Mouse (Mus musculus): ENCODE data around the gene Mbnl2. TPM values are rescaled to one million over a fixed set of nuclear protein-coding genes. Genes with fewer than 3 reads are reported as not detected.
A peak's percentile ranks its signal among the peaks of the same experiment; 100 is the strongest.

Gene Mbnl2
- polyA plus RNA-seq, 1 experiment, result 18.9 TPM

GRCm38 (mm10) chr14:120404364-120404763 lies 128.9 kb downstream of the Mbnl2 start:
- Histone ChIP-seq H3K4me1 (ENCODE audit: control insufficient read depth, insufficient read depth, insufficient read length) (peaks cover 21% of the 10 kb centered on the region), H3K27me3 (ENCODE audit: control insufficient read depth, insufficient read depth, low read length) (no peaks in the 10 kb centered on the region), H3K27ac (ENCODE audit: insufficient read depth, low read length) (no peak overlapping the region), H3K4me3 (ENCODE audit: extremely low read depth, insufficient read depth, insufficient read length) (no peak overlapping the region), H3K36me3 (ENCODE audit: control insufficient read depth, insufficient read depth, low read length) (peaks cover 8% of the 10 kb centered on the region)
- no peak for DNase-seq (ENCODE audit: low read depth in 1 of 2, low spot score in 2 of 2)
- no peak for TF ChIP-seq CTCF (IDR thresholded peaks at IDR 0.05; ENCODE audit: extremely low read depth, insufficient read depth, insufficient read length, insufficient replicate concordance)
- TF ChIP-seq POLR2A (IDR thresholded peaks at IDR 0.05; ENCODE audit: low read depth, low read length), result no peak
- 92% methylated on average over 7 of the region's 7 CpGs for WGBS

- H3K4me1 ChIP-seq (ENCODE audit: control insufficient read depth, insufficient read depth, insufficient read length), result peaks cover 21% of the 10 kb centered on the region
- DNase-seq (ENCODE audit: low read depth in 1 of 2, low spot score in 2 of 2), result peak in 1 of 2 experiments; percentile 29
- H3K4me3 ChIP-seq (ENCODE audit: extremely low read depth, insufficient read depth, insufficient read length), result no peak overlapping the region
- TF ChIP-seq CTCF (IDR thresholded peaks at IDR 0.05; ENCODE audit: extremely low read depth, insufficient read depth, insufficient read length, insufficient replicate concordance), result no peak
- TF ChIP-seq POLR2A (IDR thresholded peaks at IDR 0.05; ENCODE audit: low read depth, low read length), result no peak
- H3K27ac ChIP-seq (ENCODE audit: insufficient read depth, low read length), result peak overlapping the region; percentile 26
- H3K36me3 ChIP-seq (ENCODE audit: control insufficient read depth, insufficient read depth, low read length), result peaks cover 5% of the 10 kb centered on the region; the same call in 1 of the 2 replicates
- 27% methylated on average over 17 of the region's 17 CpGs for WGBS
- H3K27me3 ChIP-seq (ENCODE audit: control insufficient read depth, insufficient read depth, low read length), result no peaks in the 10 kb centered on the region
These were observed 129.5 kb downstream of the Mbnl2 start for GRCm38 (mm10) chr14:120404811-120405582.

GRCm38 (mm10) chr14:120405597-120405996 lies 130.1 kb downstream of the Mbnl2 start:
- H3K4me1 ChIP-seq (ENCODE audit: control insufficient read depth, insufficient read depth, insufficient read length), result peaks cover 21% of the 10 kb centered on the region
- no peak for DNase-seq (ENCODE audit: low read depth in 1 of 2, low spot score in 2 of 2)

GRCm38 (mm10) chr14:120406271-120406670 lies 130.8 kb downstream of the Mbnl2 start:
- no peak for DNase-seq (ENCODE audit: low read depth in 1 of 2, low spot score in 2 of 2)
- H3K27ac ChIP-seq (ENCODE audit: insufficient read depth, low read length), result no peak overlapping the region
- H3K4me1 ChIP-seq (ENCODE audit: control insufficient read depth, insufficient read depth, insufficient read length), result peaks cover 21% of the 10 kb centered on the region
- 86% methylated on average over 6 of the region's 6 CpGs for WGBS
- H3K4me3 ChIP-seq (ENCODE audit: extremely low read depth, insufficient read depth, insufficient read length), result no peak overlapping the region
- no peaks in the 10 kb centered on the region for H3K27me3 ChIP-seq (ENCODE audit: control insufficient read depth, insufficient read depth, low read length)
- TF ChIP-seq CTCF (IDR thresholded peaks at IDR 0.05; ENCODE audit: extremely low read depth, insufficient read depth, insufficient read length, insufficient replicate concordance), result no peak
- TF ChIP-seq POLR2A (IDR thresholded peaks at IDR 0.05; ENCODE audit: low read depth, low read length), result no peak
- peaks cover 2% of the 10 kb centered on the region; the same call in 1 of the 2 replicates for H3K36me3 ChIP-seq (ENCODE audit: control insufficient read depth, insufficient read depth, low read length)

More at GRCm38 (mm10) chr14:120405597-120405996, 130.1 kb downstream of the Mbnl2 start:
- TF ChIP-seq POLR2A (IDR thresholded peaks at IDR 0.05; ENCODE audit: low read depth, low read length), result no peak
- no peak for TF ChIP-seq CTCF (IDR thresholded peaks at IDR 0.05; ENCODE audit: extremely low read depth, insufficient read depth, insufficient read length, insufficient replicate concordance)
- Histone ChIP-seq H3K36me3 (ENCODE audit: control insufficient read depth, insufficient read depth, low read length) (peaks cover 5% of the 10 kb centered on the region; the same call in 1 of the 2 replicates), H3K27me3 (ENCODE audit: control insufficient read depth, insufficient read depth, low read length) (no peaks in the 10 kb centered on the region), H3K27ac (ENCODE audit: insufficient read depth, low read length) (no peak overlapping the region), H3K4me3 (ENCODE audit: extremely low read depth, insufficient read depth, insufficient read length) (no peak overlapping the region)
- 86% methylated on average over 3 of the region's 3 CpGs for WGBS

- Histone ChIP-seq H3K4me3 (ENCODE audit: extremely low read depth, insufficient read depth, insufficient read length) (no peak overlapping the region), H3K4me1 (ENCODE audit: control insufficient read depth, insufficient read depth, insufficient read length) (peaks cover 21% of the 10 kb centered on the region), H3K27me3 (ENCODE audit: control insufficient read depth, insufficient read depth, low read length) (no peaks in the 10 kb centered on the region), H3K36me3 (ENCODE audit: control insufficient read depth, insufficient read depth, low read length) (peaks cover 2% of the 10 kb centered on the region; the same call in 1 of the 2 replicates), H3K27ac (ENCODE audit: insufficient read depth, low read length) (no peak overlapping the region)
- WGBS, result 12% methylated on average over 8 of the region's 8 CpGs
- no peak for TF ChIP-seq POLR2A (IDR thresholded peaks at IDR 0.05; ENCODE audit: low read depth, low read length)
- no peak for TF ChIP-seq CTCF (IDR thresholded peaks at IDR 0.05; ENCODE audit: extremely low read depth, insufficient read depth, insufficient read length, insufficient replicate concordance)
- peak; percentile 7 to 62 for DNase-seq (ENCODE audit: low read depth in 1 of 2, low spot score in 2 of 2)
These were observed 131.4 kb downstream of the Mbnl2 start for GRCm38 (mm10) chr14:120406820-120407219.

- WGBS, result 97% methylated on average over 10 of the region's 10 CpGs
- Histone ChIP-seq H3K4me1 (ENCODE audit: control insufficient read depth, insufficient read depth, insufficient read length) (peaks cover 14% of the 10 kb centered on the region; the same call in 1 of the 2 replicates), H3K27ac (ENCODE audit: insufficient read depth, low read length) (no peak overlapping the region), H3K4me3 (ENCODE audit: extremely low read depth, insufficient read depth, insufficient read length) (no peak overlapping the region), H3K36me3 (ENCODE audit: control insufficient read depth, insufficient read depth, low read length) (peaks cover 7% of the 10 kb centered on the region), H3K27me3 (ENCODE audit: control insufficient read depth, insufficient read depth, low read length) (no peaks in the 10 kb centered on the region)
- TF ChIP-seq POLR2A (IDR thresholded peaks at IDR 0.05; ENCODE audit: low read depth, low read length) (no peak), CTCF (IDR thresholded peaks at IDR 0.05; ENCODE audit: extremely low read depth, insufficient read depth, insufficient read length, insufficient replicate concordance) (no peak)
- DNase-seq (ENCODE audit: low read depth in 1 of 2, low spot score in 2 of 2), result no peak
These were observed 134.4 kb downstream of the Mbnl2 start for GRCm38 (mm10) chr14:120409854-120410253.

- Histone ChIP-seq H3K27me3 (ENCODE audit: control insufficient read depth, insufficient read depth, low read length) (no peaks in the 10 kb centered on the region), H3K36me3 (ENCODE audit: control insufficient read depth, insufficient read depth, low read length) (peaks cover 7% of the 10 kb centered on the region), H3K4me3 (ENCODE audit: extremely low read depth, insufficient read depth, insufficient read length) (no peak overlapping the region), H3K27ac (ENCODE audit: insufficient read depth, low read length) (no peak overlapping the region), H3K4me1 (ENCODE audit: control insufficient read depth, insufficient read depth, insufficient read length) (no peaks in the 10 kb centered on the region)
- WGBS, result 83% methylated on average over 9 of the region's 9 CpGs
- TF ChIP-seq POLR2A (IDR thresholded peaks at IDR 0.05; ENCODE audit: low read depth, low read length) (no peak), CTCF (IDR thresholded peaks at IDR 0.05; ENCODE audit: extremely low read depth, insufficient read depth, insufficient read length, insufficient replicate concordance) (no peak)
- DNase-seq (ENCODE audit: low read depth in 1 of 2, low spot score in 2 of 2), result no peak
These were observed 141.4 kb downstream of the Mbnl2 start for GRCm38 (mm10) chr14:120416886-120417285.
